Mouse (Mus musculus): ENCODE results near the gene Ms4a6c.
"Not testable (repeated sequence)": the region's sequence is repeated elsewhere in the genome, so short reads cannot be mapped to it uniquely, and the experiment has no call there.

Gene Ms4a6c

DNA sequence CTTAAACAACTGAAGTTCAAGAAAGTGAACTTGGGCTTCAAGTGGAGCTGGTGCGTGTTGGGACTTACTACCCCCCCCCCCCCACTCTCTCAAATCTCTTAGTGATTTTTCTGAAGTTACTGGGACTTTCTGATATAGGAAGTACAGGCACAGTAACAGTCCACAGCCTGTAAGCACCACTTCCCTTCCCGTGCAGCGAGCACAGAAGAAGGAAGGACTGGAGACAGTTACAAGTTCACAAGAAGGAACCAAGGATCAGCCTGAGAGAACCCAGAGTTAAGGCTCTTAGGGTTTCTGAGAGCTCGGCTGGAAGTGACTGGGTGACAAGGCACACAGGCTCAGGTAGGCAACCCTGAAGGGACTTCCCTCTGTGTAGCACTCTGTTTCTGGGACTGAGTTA, at the start of gene Ms4a6c:
Gene Ms4a6c, plus strand, starts transcription at position 152 of the 400 bp plus-strand sequence.
- DNase-seq (ENCODE audit: low read depth), result peak; percentile 50

DNA sequence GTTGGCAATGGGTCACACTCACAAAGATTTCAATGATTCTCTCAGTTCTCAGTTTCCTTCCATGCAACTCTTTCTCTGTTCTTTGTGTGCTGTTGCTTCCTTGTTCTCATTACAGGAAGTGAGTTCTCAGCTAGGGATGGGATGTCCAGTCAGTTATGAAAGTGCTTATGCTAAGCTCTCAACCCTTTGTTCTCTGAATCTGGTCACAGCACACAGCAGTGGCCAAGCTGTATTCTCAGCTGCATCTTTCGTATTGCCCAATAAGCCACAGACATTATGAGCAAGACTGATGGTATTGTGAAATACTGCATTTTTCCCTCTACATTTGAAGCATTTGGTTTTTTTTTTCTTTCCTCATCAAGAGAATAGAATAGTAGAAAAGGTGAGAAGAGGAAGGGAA, 38.0 kb upstream of the Ms4a6c start:
- DNase-seq (ENCODE audit: low read depth), result not testable (repeated sequence)

DNA sequence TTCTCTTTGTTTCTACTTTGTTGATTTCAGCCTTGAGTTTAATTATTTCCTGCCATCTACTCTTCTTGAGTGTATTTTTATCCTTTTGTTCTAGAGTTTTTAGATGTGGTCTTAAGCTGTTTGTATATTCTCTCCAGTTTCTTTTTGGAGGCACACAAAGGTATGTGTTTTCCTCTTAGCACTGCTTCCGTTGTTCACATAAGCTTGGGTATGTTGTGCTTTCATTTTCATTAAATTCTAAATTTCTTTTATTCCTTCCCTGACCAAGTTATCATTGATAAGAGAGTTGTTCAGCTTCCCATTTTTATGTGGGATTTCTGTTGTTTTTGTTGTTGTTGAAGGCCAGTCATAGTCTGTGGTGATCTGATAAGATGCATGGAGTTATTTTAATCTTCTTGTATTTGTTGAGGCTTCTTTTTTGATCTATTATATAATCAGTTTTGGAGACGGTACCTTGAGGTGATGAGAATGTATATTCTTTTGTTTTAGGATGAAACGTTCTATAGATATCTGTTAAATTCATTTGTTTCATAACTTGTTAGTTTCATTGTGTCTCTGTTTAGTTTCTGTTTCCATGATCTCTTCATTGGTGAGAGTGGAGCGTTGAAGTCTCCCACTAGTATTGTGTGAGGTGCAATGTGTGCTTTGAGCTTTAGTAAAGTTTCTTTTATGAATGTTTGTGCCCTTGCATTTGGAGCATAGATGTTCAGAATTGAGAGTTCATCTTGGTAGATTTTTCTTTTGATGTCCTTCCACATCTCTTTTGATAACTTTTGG, 33.9 kb upstream of the Ms4a6c start:
- DNase-seq (ENCODE audit: low read depth), result peak; percentile 76

DNA sequence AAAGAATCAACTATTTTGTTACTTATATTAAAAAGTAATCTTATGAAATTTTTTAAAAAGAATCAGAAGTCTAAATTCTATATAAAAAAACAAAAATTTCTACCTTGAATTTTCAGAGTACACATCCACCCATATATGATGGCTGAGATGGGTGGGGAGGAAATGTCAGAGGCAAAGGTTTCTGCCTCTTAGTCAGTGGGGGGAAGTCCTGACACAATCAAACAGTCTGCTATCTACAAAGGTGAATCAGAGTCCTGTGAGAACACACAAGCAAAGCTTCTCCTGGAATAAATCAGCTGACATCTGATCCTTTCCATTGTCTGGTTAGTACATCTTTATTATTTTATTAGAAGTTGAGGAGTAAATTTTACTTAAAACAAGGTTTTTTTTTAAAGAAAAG, 25.8 kb upstream of the Ms4a6c start, which contains the start of gene Ms4a4b:
Gene Ms4a4b, plus strand, starts transcription at position 216 of the 400 bp plus-strand sequence.
- peak; percentile 79 for DNase-seq (ENCODE audit: low read depth)

- peak; percentile 56 for DNase-seq (ENCODE audit: low read depth)
These were observed 25.2 kb upstream of the Ms4a6c start for GRCm38 (mm10) chr19:11443964-11444363.

DNA sequence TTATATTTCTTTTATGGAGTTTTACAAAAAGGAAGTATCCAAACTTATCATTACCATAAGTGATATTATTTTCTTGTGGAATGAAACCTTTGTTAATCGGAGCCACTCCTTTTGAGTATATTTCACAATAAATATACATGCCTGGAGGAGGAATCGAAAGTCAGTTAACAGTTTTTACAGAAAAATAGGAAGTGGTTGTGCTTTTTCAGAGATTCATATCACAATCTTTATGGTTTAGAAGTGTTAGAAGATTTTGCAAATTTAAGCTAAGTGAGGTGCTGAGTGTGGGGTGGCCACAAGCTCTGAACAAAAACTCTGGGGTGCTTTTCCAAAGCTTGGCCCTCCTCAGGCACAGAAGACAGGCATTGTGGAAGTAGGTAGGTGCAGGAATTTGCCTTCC, 21.9 kb upstream of the Ms4a6c start:
- DNase-seq (ENCODE audit: low read depth), result peak; percentile 59

DNA sequence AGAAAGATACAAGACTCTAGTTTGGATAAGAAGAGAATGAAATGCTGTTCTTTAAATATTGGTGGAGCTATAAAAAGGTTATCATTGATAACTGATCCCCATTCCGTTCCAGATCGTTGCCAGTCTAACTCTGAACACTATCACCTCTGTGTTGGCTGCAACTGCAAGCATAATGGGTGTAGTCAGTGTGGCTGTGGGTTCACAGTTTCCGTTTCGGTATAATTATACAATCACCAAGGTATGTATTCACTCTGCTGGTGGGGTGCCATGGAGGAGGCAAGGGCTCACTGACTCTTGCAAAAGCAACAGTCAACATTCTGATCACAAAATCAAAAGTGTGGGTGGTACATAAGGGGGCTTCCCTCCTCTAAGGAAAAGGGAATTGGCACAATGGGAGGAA, 10.1 kb upstream of the Ms4a6c start:
- not testable (repeated sequence) for DNase-seq (ENCODE audit: low read depth)

- peak; percentile 28 for DNase-seq (ENCODE audit: low read depth)
These were observed 4.4 kb upstream of the Ms4a6c start for GRCm38 (mm10) chr19:11464795-11465194.

DNA sequence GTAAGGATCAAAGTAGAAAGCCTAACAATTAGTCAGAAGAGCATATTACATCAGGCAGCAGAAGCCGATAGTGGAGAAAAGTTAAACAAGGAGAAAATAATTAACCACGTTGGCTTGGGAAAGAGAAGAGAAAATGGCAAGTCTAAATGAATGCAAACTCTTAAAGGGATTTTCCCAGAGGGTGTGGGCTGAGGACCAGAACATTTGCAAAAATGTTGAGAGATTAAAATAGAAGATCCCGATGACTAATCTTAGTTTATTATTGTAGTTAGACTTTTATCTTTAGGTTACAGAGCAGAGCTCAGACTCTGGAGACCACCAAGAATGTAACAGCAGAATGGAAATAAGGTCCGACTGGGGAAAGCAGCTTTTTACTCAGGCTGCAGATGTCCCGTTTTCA, 2.7 kb upstream of the Ms4a6c start:
- DNase-seq (ENCODE audit: low read depth), result no peak

- not testable (repeated sequence) for DNase-seq (ENCODE audit: low read depth)
These were observed 805 bp upstream of the Ms4a6c start for GRCm38 (mm10) chr19:11468361-11468760.

DNA sequence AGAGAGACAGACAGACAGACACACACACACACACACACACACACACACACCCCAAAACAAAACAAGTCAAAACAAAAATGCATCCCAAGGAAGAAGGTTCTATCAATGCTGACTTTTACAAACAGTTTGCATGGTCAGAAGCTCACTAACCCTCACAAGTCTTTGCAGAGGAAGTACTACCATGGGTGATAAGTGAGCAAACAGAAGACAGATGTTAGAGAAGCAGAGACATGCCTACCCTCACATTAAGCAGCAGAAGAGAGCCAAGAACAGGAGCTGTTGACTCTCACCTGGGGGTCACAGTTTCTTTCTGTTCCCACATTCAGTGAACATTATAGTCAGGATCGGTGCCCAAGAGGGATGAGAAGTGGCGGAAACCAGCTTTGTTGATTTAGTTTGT, 10.5 kb downstream of the Ms4a6c start:
- DNase-seq (ENCODE audit: low read depth), result peak; percentile 61

- no peak for DNase-seq (ENCODE audit: low read depth)
These were observed 13.5 kb downstream of the Ms4a6c start for GRCm38 (mm10) chr19:11482684-11483083.

DNA sequence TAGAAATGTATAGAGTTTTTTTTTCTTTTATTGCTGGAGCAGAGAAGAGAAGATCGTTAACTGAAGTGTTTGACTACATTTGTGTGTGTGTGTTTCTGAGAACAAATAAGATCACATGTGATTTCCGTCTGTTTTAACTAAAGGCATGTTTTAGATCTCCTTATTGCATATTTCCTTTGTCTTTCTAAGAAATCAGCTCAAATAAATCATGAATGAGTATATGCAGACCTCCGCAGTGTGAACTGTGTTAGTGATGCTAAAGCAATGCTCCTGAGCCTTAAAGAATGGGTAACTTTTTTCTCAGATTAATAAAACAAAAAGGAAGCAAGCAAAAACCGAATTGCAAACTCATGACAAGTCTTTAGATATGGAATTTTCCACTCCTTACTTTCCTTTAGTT, 14.8 kb downstream of the Ms4a6c start:
- DNase-seq (ENCODE audit: low read depth), result peak; percentile 73

DNA sequence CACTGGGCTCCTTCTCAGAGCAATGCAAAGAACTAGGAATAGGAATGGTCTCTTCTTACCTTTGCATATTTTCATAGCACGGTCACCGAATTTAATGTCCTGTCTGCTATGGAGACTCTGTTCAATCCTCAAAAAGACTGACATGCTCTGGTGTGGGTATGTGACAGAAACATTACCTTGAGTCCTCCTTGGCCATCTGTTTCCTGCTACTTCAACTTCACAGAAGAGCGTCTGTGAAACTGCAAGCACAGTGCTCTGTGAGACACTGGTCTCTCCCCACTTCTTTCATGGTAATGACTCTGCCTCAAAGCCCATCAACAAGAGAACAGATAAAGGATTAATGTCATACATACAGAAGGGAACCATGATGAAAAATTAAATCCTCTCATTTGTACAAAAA, 15.2 kb downstream of the Ms4a6c start:
- DNase-seq (ENCODE audit: low read depth), result peak; percentile 84

DNA sequence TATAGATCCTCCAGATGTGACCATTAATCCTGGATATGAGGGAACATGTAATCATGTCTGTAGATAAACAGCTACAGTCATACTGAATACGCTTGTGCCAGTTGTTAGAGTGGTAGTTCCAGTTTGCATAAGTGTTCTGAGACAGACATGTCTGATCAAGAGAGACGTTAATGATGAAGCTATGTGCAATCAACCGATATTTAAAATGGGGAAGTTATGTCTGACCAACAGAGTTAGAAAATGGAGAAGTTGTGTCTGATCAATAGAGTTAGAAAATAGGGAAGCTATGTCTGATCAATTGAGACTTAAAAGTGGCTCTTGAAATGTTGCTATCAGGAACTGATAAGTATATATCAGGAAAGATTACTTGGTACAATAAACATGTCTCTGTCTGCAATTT, 16.1 kb downstream of the Ms4a6c start:
- DNase-seq (ENCODE audit: low read depth), result no peak

DNA sequence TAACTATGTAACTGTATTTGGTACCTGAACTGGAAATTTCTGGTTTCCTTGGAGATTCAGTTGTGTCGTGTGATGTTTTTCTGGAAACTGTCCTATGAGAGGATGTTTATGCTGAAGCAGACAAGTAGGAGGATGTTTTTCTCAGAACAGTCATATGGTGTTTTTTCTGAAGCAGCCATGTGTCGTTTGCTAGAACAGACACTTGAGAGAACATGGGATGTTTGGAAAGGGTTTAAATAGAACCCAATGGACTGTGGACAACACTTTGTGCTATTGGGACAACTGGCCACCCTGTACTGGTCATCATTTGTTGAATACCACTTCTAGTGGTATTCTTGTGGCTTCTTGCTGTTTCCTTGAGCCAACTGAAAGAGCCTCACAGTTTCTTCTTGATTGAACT, 16.6 kb downstream of the Ms4a6c start, which contains the start of gene Gm8369:
Gene Gm8369, plus strand, starts transcription at position 193 of the 400 bp plus-strand sequence.
- DNase-seq (ENCODE audit: low read depth), result peak; percentile 89

- peak; percentile 68 for DNase-seq (ENCODE audit: low read depth)
These were observed 17.4 kb downstream of the Ms4a6c start for GRCm38 (mm10) chr19:11486599-11486998.

GRCm38 (mm10) chr19:11491406-11492189, 22.4 kb downstream of the Ms4a6c start:
- DNase-seq (ENCODE audit: low read depth), result peak; percentile 72

DNA sequence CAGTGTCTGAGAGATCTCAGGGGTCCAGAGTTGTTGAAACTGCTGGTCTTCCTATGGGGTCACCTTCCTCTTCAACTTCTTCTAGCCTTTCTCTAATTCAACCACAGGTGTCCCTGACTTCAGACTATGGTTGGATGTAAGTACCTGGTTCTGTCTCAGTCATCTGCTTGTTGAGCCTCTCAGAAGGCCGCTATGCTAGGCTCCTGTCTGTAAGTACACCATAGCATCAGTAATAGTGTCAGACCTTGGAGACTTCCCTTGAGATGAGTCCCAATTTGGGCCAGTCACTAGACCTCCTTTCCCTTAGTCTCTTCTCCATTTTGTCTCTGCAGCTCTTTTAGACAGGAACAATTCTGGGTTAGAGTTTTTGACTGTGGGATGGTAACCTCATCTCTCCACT, 23.5 kb downstream of the Ms4a6c start:
- peak; percentile 29 for DNase-seq (ENCODE audit: low read depth)

DNA sequence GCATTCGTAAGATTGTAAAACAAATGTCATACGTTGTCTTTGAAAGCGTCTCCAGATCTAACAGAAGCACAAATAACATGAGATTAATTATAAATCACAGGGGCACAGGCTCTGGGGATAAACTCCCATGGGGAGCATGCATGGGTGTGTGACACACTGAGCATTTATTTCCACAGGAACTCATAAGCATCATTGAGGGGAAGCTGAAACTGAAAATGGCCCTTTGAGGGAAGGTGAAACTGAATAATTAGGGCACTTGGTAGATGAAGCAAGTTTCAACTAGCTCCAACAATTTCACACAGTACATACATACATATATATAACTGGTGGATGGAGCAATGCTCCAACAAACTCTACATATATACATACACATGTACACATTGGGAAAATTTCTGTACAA, 25.4 kb downstream of the Ms4a6c start:
- DNase-seq (ENCODE audit: low read depth), result peak; percentile 68

GRCm38 (mm10) chr19:11496361-11496760, 27.2 kb downstream of the Ms4a6c start:
- peak; percentile 55 for DNase-seq (ENCODE audit: low read depth)

- DNase-seq (ENCODE audit: low read depth), result peak; percentile 61
These were observed 28.1 kb downstream of the Ms4a6c start for GRCm38 (mm10) chr19:11497300-11497699.

DNA sequence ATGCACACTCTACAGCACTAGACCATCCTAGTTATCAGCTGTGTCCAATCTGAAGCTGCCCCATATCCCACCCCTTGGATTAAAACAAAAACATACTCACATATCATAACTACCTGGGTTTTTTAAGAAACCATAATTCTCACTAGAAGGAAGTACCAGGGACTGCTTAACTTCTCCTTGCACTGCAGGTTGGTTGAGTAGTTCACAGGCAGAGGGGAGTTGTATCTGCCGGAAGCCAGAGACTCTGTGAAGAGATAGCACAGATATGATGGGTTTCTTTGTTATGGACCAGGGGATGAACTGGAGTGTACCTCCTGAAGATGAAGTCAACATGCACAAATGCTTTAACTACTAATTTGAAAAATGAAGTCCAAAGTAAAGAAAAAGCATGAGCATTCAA, 31.6 kb downstream of the Ms4a6c start:
- DNase-seq (ENCODE audit: low read depth), result peak; percentile 61
